Mouse (Mus musculus) liver, embryonic 13.5 days (tissue): ENCODE data around the gene Lpin2. TPM values are rescaled to one million over a fixed set of nuclear protein-coding genes. Genes with fewer than 3 reads are reported as not detected.

Source experiments
- ATAC-seq: fragments of 200-750 bp; cut with Nextera tagmentation; 2 replicates; pipeline ENCODE4 v1.8.0; 2017; ENCODE audit warnings: low read depth, mild to moderate bottlenecking, moderate number of reproducible peaks, moderate library complexity
- DNase-seq: peaks from one replicate; pipeline ENCODE4 v3.0.0; 2022
- H3K27ac ChIP-seq: fragments of 300-500 bp; sonication (generic); 2 replicates; pipeline ENCODE4 v1.5.1; 2015; ENCODE audit warnings: moderate library complexity, mild to moderate bottlenecking, inconsistent platforms
- H3K27me3 ChIP-seq: fragments of 300-500 bp; sonication (generic); 2 replicates; pipeline ENCODE4 v1.6.1; 2015; ENCODE audit warnings: mild to moderate bottlenecking, inconsistent platforms
- H3K36me3 ChIP-seq: fragments of 300-500 bp; sonication (generic); 2 replicates; pipeline ENCODE4 v1.6.1; 2015; ENCODE audit warnings: mild to moderate bottlenecking, inconsistent platforms
- H3K4me1 ChIP-seq: fragments of 300-500 bp; sonication (generic); replicated peaks from 2 replicates; pipeline ENCODE4 v1.6.1; 2015; ENCODE audit warnings: inconsistent platforms
- H3K4me2 ChIP-seq: fragments of 300-500 bp; sonication (generic); 2 replicates; pipeline ENCODE4 v1.6.1; 2015; ENCODE audit warnings: inconsistent platforms, mild to moderate bottlenecking, moderate library complexity
- H3K4me3 ChIP-seq: fragments of 300-500 bp; sonication (generic); replicated peaks from 2 replicates; pipeline ENCODE4 v1.5.1; 2015; ENCODE audit warnings: mild to moderate bottlenecking, inconsistent platforms
- H3K9ac ChIP-seq: fragments of 300-500 bp; sonication (generic); 2 replicates; pipeline ENCODE4 v1.6.1; 2015; ENCODE audit warnings: mild to moderate bottlenecking, inconsistent platforms
- H3K9me3 ChIP-seq: fragments of 300-500 bp; sonication (generic); replicated peaks from 2 replicates; pipeline ENCODE4 v1.6.1; 2016; ENCODE audit warnings: inconsistent platforms
- WGBS: fragments of 180-500 bp; shearing (Covaris S2); methylation state at CpG from one replicate; pipeline ENCODE4 v1.1.7; 2015; ENCODE audit not compliant: insufficient replicate concordance; 5-methylcytosine and 5-hydroxymethylcytosine counted together
- polyA plus RNA-seq: library from polyadenylated mRNA; unstranded; fragments of >200 nt; fragmentation: Nextera tagmentation; extraction: Ambion mirVana; gene quantifications from 2 replicates; pipeline ENCODE4 v1.2.1, GENCODE M21; 2015

Gene Lpin2
- polyA plus RNA-seq, 1 experiment from 2014 or later = 38.0 TPM

GRCm38 (mm10) chr17:71216263-71216662, 33.9 kb downstream of the Lpin2 start:
- H3K9ac ChIP-seq = peak overlapping the region; percentile 33; the same call in 1 of the 2 replicates

GRCm38 (mm10) chr17:71217111-71217685, 34.8 kb downstream of the Lpin2 start:
- WGBS = 87% methylated on average over 5 of the region's 5 CpGs
- ATAC-seq = no peak
- H3K4me3 ChIP-seq = no peak overlapping the region
- no peaks in the 10 kb centered on the region for H3K9me3 ChIP-seq
- peaks cover 77% of the 10 kb centered on the region for H3K4me1 ChIP-seq
- H3K9ac ChIP-seq = no peak overlapping the region
- DNase-seq = no peak
- peaks cover 60% of the 10 kb centered on the region for H3K36me3 ChIP-seq
- H3K27me3 ChIP-seq = no peaks in the 10 kb centered on the region
- H3K27ac ChIP-seq = no peak overlapping the region
- H3K4me2 ChIP-seq = no peak overlapping the region

More at GRCm38 (mm10) chr17:71216263-71216662, 33.9 kb downstream of the Lpin2 start:
- H3K4me1 ChIP-seq = peaks cover 76% of the 10 kb centered on the region
- H3K27ac ChIP-seq = peak overlapping the region; percentile 44; the same call in 1 of the 2 replicates
- H3K9me3 ChIP-seq = no peaks in the 10 kb centered on the region
- peak overlapping the region; percentile 33 for H3K4me2 ChIP-seq
- DNase-seq (no peak), ATAC-seq (no peak)
- WGBS = 81% methylated on average over 2 of the region's 2 CpGs
- no peaks in the 10 kb centered on the region for H3K27me3 ChIP-seq
- H3K4me3 ChIP-seq = no peak overlapping the region
- peaks cover 51% of the 10 kb centered on the region for H3K36me3 ChIP-seq

GRCm38 (mm10) chr17:71221383-71221782, 39.0 kb downstream of the Lpin2 start:
- Histone ChIP-seq H3K27ac (0 out of 2 replicates have a peak overlapping the region, but pooled peaks have one; percentile 20), H3K27me3 (no peaks in the 10 kb centered on the region), H3K36me3 (peaks cover 84% of the 10 kb centered on the region), H3K4me1 (peaks cover 66% of the 10 kb centered on the region), H3K4me2 (no peak overlapping the region), H3K9ac (no peak overlapping the region), H3K4me3 (no peak overlapping the region), H3K9me3 (no peaks in the 10 kb centered on the region)
- ATAC-seq (no peak), DNase-seq (no peak)
- WGBS = 80% methylated on average over 3 of the region's 3 CpGs

- ATAC-seq (no peak), DNase-seq (no peak)
- H3K4me1 ChIP-seq = peaks cover 55% of the 10 kb centered on the region
- peak overlapping the region; percentile 30 for H3K27ac ChIP-seq
- H3K4me3 ChIP-seq = no peak overlapping the region
- 67% methylated on average over 5 of the region's 5 CpGs for WGBS
- H3K9ac ChIP-seq = peak overlapping the region; percentile 15; the same call in 1 of the 2 replicates
- no peak overlapping the region for H3K4me2 ChIP-seq
- no peaks in the 10 kb centered on the region for H3K9me3 ChIP-seq
- no peaks in the 10 kb centered on the region for H3K27me3 ChIP-seq
- H3K36me3 ChIP-seq = peaks cover 78% of the 10 kb centered on the region
Observed at GRCm38 (mm10) chr17:71223676-71224075, 41.3 kb downstream of the Lpin2 start.

GRCm38 (mm10) chr17:71224521-71224920, 42.2 kb downstream of the Lpin2 start:
- Histone ChIP-seq H3K36me3 (peaks cover 78% of the 10 kb centered on the region), H3K4me3 (no peak overlapping the region), H3K27me3 (no peaks in the 10 kb centered on the region), H3K4me1 (peaks cover 47% of the 10 kb centered on the region), H3K4me2 (no peak overlapping the region), H3K9ac (no peak overlapping the region), H3K27ac (0 out of 2 replicates have a peak overlapping the region, but pooled peaks have one; percentile 39), H3K9me3 (no peaks in the 10 kb centered on the region)
- ATAC-seq (no peak), DNase-seq (no peak)
- WGBS = 75% methylated on average over 2 of the region's 2 CpGs

GRCm38 (mm10) chr17:71225091-71225490, 42.7 kb downstream of the Lpin2 start:
- 39% methylated on average over 5 of the region's 5 CpGs for WGBS
- Histone ChIP-seq H3K9ac (no peak overlapping the region), H3K9me3 (no peaks in the 10 kb centered on the region), H3K4me3 (no peak overlapping the region), H3K4me1 (peaks cover 50% of the 10 kb centered on the region), H3K27ac (peak overlapping the region; percentile 30; the same call in 1 of the 2 replicates), H3K36me3 (peaks cover 80% of the 10 kb centered on the region), H3K4me2 (no peak overlapping the region), H3K27me3 (no peaks in the 10 kb centered on the region)
- ATAC-seq (peak; percentile 38; the same call in 1 of the 2 replicates), DNase-seq (no peak)

GRCm38 (mm10) chr17:71227128-71227895, 45.0 kb downstream of the Lpin2 start:
- DNase-seq (no peak), ATAC-seq (no peak)

GRCm38 (mm10) chr17:71228651-71229050, 46.3 kb downstream of the Lpin2 start:
- Histone ChIP-seq H3K9me3 (no peaks in the 10 kb centered on the region), H3K4me1 (peaks cover 39% of the 10 kb centered on the region), H3K27ac (no peak overlapping the region), H3K4me2 (no peak overlapping the region), H3K4me3 (no peak overlapping the region), H3K36me3 (peaks cover 81% of the 10 kb centered on the region), H3K9ac (no peak overlapping the region), H3K27me3 (no peaks in the 10 kb centered on the region)
- DNase-seq (no peak), ATAC-seq (no peak)
- WGBS = 89% methylated on average over 7 of the region's 7 CpGs

More at GRCm38 (mm10) chr17:71227128-71227895, 45.0 kb downstream of the Lpin2 start:
- Histone ChIP-seq H3K4me3 (no peak overlapping the region), H3K27me3 (no peaks in the 10 kb centered on the region), H3K9ac (no peak overlapping the region), H3K4me2 (no peak overlapping the region), H3K9me3 (no peaks in the 10 kb centered on the region), H3K4me1 (peaks cover 44% of the 10 kb centered on the region), H3K27ac (no peak overlapping the region), H3K36me3 (peaks cover 78% of the 10 kb centered on the region)
- 80% methylated on average over 9 of the region's 9 CpGs for WGBS

GRCm38 (mm10) chr17:71230108-71230709, 47.8 kb downstream of the Lpin2 start:
- WGBS = 80% methylated on average over 9 of the region's 9 CpGs
- Histone ChIP-seq H3K4me1 (peaks cover 38% of the 10 kb centered on the region), H3K9ac (no peak overlapping the region; the same call in 1 of the 2 replicates), H3K27ac (peak overlapping the region; percentile 71), H3K27me3 (no peaks in the 10 kb centered on the region), H3K4me2 (no peak overlapping the region), H3K4me3 (no peak overlapping the region), H3K36me3 (peaks cover 75% of the 10 kb centered on the region), H3K9me3 (no peaks in the 10 kb centered on the region)
- DNase-seq (no peak), ATAC-seq (no peak)

- Histone ChIP-seq H3K36me3 (peaks cover 72% of the 10 kb centered on the region), H3K27me3 (no peaks in the 10 kb centered on the region), H3K4me1 (peaks cover 52% of the 10 kb centered on the region), H3K9ac (no peak overlapping the region), H3K9me3 (no peaks in the 10 kb centered on the region), H3K4me2 (no peak overlapping the region), H3K4me3 (no peak overlapping the region), H3K27ac (0 out of 2 replicates have a peak overlapping the region, but pooled peaks have one; percentile 16)
- WGBS = 76% methylated on average over 2 of the region's 2 CpGs
- no peak for DNase-seq
- ATAC-seq = no peak
Observed at GRCm38 (mm10) chr17:71231998-71232397, 49.6 kb downstream of the Lpin2 start.

GRCm38 (mm10) chr17:71233210-71233609, 50.9 kb downstream of the Lpin2 start:
- ATAC-seq = no peak
- no peak overlapping the region for H3K4me3 ChIP-seq
- peaks cover 64% of the 10 kb centered on the region for H3K4me1 ChIP-seq
- peaks cover 74% of the 10 kb centered on the region for H3K36me3 ChIP-seq
- no peak for DNase-seq
- H3K27ac ChIP-seq = peak overlapping the region; percentile 80
- 85% methylated on average over 4 of the region's 4 CpGs for WGBS
- no peaks in the 10 kb centered on the region for H3K9me3 ChIP-seq
- no peaks in the 10 kb centered on the region for H3K27me3 ChIP-seq
- no peak overlapping the region for H3K4me2 ChIP-seq
- 0 out of 2 replicates have a peak overlapping the region, but pooled peaks have one; percentile 23 for H3K9ac ChIP-seq
